Mouse (Mus musculus) kidney, embryonic 15.5 days (tissue): ENCODE measurements around the gene Rab1b. TPM values are rescaled to one million over a fixed set of nuclear protein-coding genes. Genes with fewer than 3 reads are reported as not detected.
A peak's percentile ranks its signal among the peaks of the same experiment; 100 is the strongest.

Experiments
- ATAC-seq: fragments of 200-750 bp; cut with Nextera tagmentation; replicated peaks from 2 replicates; pipeline ENCODE4 v1.8.0; 2017; ENCODE audit warnings: moderate TSS enrichment; ENCODE audit not compliant: low FRiP score
- H3K27ac ChIP-seq: fragments of 300-500 bp; sonication (generic); 2 replicates; pipeline ENCODE4 v1.5.1; 2015; ENCODE audit warnings: mild to moderate bottlenecking, inconsistent platforms
- H3K27me3 ChIP-seq: fragments of 300-500 bp; sonication (generic); 2 replicates; pipeline ENCODE4 v1.6.1; 2015; ENCODE audit warnings: inconsistent platforms
- H3K36me3 ChIP-seq: fragments of 300-500 bp; sonication (generic); 2 replicates; pipeline ENCODE4 v1.6.1; 2015; ENCODE audit warnings: inconsistent platforms
- H3K4me1 ChIP-seq: fragments of 300-500 bp; sonication (generic); 2 replicates; pipeline ENCODE4 v1.6.1; 2015; ENCODE audit warnings: inconsistent platforms
- H3K4me2 ChIP-seq: fragments of 300-500 bp; sonication (generic); 2 replicates; pipeline ENCODE4 v1.6.1; 2015; ENCODE audit warnings: moderate library complexity, mild to moderate bottlenecking, inconsistent platforms
- H3K4me3 ChIP-seq: fragments of 300-500 bp; sonication (generic); replicated peaks from 2 replicates; pipeline ENCODE4 v1.5.1; 2015; ENCODE audit warnings: mild to moderate bottlenecking, inconsistent platforms
- H3K9ac ChIP-seq: fragments of 300-500 bp; sonication (generic); 2 replicates; pipeline ENCODE4 v1.6.1; 2015; ENCODE audit warnings: mild to moderate bottlenecking, inconsistent platforms
- H3K9me3 ChIP-seq: fragments of 300-500 bp; sonication (generic); replicated peaks from 2 replicates; pipeline ENCODE4 v1.6.1; 2016; ENCODE audit warnings: inconsistent platforms
- WGBS: fragments of 180-500 bp; shearing (Covaris S2); methylation state at CpG from one replicate; pipeline ENCODE4 v1.1.7; 2015; ENCODE audit warnings: mixed read lengths; 5-methylcytosine and 5-hydroxymethylcytosine counted together
- polyA plus RNA-seq: library from polyadenylated mRNA; unstranded; fragments of >200 nt; fragmentation: Nextera tagmentation; extraction: Ambion mirVana; gene quantifications from 2 replicates; pipeline ENCODE4 v1.2.1, GENCODE M21; 2015

The Rab1b gene
- polyA plus RNA-seq, 1 experiment from 2014 or later = 290 TPM

DNA sequence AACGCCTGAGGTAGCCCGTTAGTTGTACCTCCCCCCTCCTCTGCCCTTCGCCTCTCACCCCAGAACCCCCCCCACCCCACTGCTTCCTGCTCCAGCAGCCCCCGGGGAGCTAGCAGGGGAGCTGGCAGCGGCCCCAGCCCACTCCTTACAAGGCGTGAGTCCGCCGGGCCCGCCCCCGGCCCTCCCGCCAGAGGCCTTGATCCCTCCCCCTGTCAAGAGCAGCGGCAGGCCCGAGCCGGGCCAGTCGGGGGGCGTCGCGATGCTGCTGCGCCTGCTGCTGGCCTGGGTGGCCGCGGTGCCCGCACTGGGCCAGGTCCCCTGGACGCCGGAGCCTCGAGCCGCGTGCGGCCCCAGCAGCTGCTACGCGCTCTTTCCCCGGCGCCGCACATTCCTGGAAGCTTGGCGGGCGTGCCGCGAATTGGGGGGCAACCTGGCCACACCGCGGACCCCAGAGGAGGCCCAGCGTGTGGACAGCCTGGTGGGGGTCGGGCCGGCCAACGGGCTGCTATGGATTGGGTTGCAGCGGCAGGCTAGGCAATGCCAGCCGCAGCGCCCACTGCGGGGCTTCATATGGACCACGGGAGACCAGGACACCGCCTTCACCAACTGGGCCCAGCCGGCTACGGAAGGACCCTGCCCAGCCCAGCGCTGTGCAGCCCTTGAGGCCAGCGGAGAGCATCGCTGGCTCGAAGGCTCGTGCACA is 38.9 kb downstream of the Rab1b start, which contains the start of gene Cd248:
Gene Cd248 (plus strand): TSS at position 212 of the 703 bp plus-strand sequence.
- peak within 1 kb of the TSS; percentile 64 for H3K9ac ChIP-seq
- peak within 1 kb of the TSS; percentile 84 for H3K4me2 ChIP-seq
- ATAC-seq = peak; percentile 41
- peaks cover 75% of the 10 kb centered on the region for H3K4me1 ChIP-seq
- peak within 1 kb of the TSS; percentile 93 for H3K27ac ChIP-seq
- peaks cover 49% of the 10 kb centered on the region for H3K27me3 ChIP-seq
- no peaks in the 10 kb centered on the region for H3K36me3 ChIP-seq
- WGBS = under 1% methylated on average over 51 of the region's 56 CpGs
- H3K4me3 ChIP-seq = peak within 1 kb of the TSS; percentile 55
- H3K9me3 ChIP-seq = no peaks in the 10 kb centered on the region

DNA sequence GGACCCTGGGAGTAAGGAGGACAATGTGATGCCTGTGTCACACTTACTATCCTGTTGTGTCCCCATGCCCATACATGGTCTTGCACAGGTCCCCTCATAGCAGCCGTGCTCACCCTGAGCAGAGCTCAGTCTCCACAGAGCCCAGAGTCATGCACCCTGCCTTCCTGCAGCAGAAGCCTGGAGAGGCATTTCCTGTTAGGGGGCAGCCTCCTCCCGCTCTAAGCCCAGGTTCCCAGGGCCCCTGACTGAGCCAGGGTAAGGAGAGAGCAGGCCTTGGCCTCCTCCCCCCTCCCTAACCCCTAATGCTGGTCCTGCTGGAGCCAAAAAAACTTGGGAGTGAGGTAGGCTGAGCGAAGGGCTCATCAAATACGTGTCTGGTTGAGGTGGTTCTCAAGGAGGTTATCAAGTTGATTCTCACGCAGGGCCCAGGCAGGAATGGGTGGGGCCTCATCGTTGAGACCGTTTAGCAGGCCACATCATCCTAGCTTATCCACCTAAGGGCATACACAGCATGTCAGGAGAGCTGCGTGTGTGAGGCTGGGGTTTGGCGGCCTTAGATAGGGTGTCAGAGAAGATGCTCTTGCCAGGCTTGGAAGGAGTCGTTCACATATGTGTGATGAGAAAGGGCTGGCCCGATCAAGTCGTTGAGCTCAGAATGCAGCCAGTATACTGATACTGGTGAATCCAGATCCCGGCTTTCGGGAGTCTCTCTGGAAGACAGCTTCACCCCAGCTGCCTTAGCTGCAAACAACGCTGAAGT is 39.7 kb downstream of the Rab1b start:
- peaks cover 67% of the 10 kb centered on the region for H3K4me1 ChIP-seq
- no peak for ATAC-seq
- peak overlapping the region; percentile 93 for H3K27ac ChIP-seq
- peaks cover 49% of the 10 kb centered on the region for H3K27me3 ChIP-seq
- H3K9me3 ChIP-seq = no peaks in the 10 kb centered on the region
- H3K4me3 ChIP-seq = peak overlapping the region; percentile 55
- H3K9ac ChIP-seq = peak overlapping the region; percentile 64; the same call in 1 of the 2 replicates
- H3K36me3 ChIP-seq = no peaks in the 10 kb centered on the region
- 5% methylated on average over 15 of the region's 15 CpGs for WGBS
- peak overlapping the region; percentile 84 for H3K4me2 ChIP-seq

GRCm38 (mm10) chr19:5065104-5065503 is 41.8 kb downstream of the Rab1b start:
- Histone ChIP-seq H3K27me3 (peaks cover 33% of the 10 kb centered on the region), H3K4me2 (no peak overlapping the region), H3K36me3 (no peaks in the 10 kb centered on the region), H3K9ac (no peak overlapping the region), H3K4me3 (no peak overlapping the region), H3K9me3 (no peaks in the 10 kb centered on the region), H3K4me1 (peaks cover 60% of the 10 kb centered on the region), H3K27ac (peak overlapping the region; percentile 41; the same call in 1 of the 2 replicates)
- WGBS = 59% methylated on average over 7 of the region's 7 CpGs
- no peak for ATAC-seq

DNA sequence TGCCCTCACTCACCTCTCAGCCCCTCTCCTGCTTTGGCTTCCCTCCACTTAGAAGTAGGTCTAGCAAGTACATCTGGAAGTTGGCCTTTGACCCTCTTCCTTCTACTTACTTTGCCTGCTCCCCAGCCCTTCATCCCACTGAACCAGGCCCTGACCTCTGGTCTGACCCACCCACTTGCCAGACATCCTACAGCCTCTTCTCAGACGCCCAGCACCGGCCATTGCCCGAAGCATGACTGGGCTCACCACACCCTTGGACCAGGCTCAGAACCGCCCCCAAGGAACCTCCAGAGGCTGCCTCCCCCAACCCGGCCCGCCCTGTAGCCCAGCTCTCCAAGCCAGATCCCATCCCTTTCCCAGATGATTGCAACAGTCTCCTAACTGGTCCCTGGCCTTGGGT is 44.4 kb downstream of the Rab1b start:
- peaks cover 60% of the 10 kb centered on the region for H3K4me1 ChIP-seq
- H3K9me3 ChIP-seq = no peaks in the 10 kb centered on the region
- H3K27me3 ChIP-seq = peaks cover 8% of the 10 kb centered on the region
- no peak overlapping the region for H3K4me2 ChIP-seq
- H3K36me3 ChIP-seq = no peaks in the 10 kb centered on the region
- no peak for ATAC-seq
- H3K4me3 ChIP-seq = no peak overlapping the region
- H3K27ac ChIP-seq = no peak overlapping the region
- WGBS = 65% methylated on average over 6 of the region's 6 CpGs
- no peak overlapping the region for H3K9ac ChIP-seq

GRCm38 (mm10) chr19:5062041-5062440 is 44.8 kb downstream of the Rab1b start:
- H3K27me3 ChIP-seq = peaks cover 3% of the 10 kb centered on the region
- ATAC-seq = no peak
- H3K4me1 ChIP-seq = peaks cover 57% of the 10 kb centered on the region
- 89% methylated on average over 5 of the region's 5 CpGs for WGBS
- H3K4me3 ChIP-seq = no peak overlapping the region
- H3K4me2 ChIP-seq = no peak overlapping the region
- no peak overlapping the region for H3K27ac ChIP-seq
- H3K9me3 ChIP-seq = no peaks in the 10 kb centered on the region
- no peak overlapping the region for H3K9ac ChIP-seq
- H3K36me3 ChIP-seq = no peaks in the 10 kb centered on the region

DNA sequence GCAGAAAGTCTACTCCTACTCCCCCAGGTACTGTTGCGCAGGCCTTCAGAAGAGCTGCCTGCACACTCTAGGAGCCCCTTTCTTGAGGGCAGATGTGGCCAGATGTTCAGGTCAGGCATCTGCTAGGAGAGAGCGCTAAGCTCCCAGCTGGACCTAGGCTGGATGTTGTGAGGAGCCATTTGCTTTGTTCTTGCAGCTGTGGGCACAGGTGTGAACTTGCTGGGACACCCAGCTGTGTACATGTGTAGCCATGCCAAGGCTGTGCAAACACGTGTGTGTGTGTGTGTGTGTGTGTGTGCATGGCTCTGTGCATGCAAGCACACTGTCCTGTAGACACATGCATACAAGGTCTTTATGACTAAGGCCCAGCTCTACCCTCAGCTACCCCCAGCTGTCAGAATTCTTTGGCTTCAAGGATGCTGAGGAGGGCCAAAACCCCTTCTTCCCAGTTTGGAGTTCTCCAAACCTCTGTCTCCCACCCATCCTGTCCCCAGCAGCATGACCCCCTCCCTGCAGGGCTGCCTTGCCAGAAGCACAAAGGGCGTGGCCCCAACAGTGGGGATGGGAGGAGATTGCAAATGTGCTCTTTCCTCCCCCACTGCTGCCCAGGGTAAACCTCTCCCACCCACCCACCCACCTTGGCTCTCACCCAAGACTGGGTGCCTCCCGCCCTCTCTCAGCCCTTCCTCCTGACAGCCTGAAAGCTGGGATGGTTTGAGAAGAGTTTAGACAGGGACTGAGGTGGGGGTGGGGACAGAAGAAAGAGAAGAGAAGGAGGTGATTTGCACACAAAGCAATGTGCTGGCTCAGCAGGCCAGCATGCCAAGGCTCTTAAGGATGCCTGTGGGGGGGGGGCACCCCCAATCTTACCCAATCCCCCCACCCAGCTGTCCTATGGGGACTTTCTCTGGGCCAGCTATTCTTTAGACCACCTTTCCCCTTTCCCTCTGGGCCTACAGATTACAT is 46.2 kb downstream of the Rab1b start:
- 0 out of 2 replicates have a peak overlapping the region, but pooled peaks have one; percentile 9 for H3K4me2 ChIP-seq
- no peaks in the 10 kb centered on the region for H3K27me3 ChIP-seq
- peaks cover 63% of the 10 kb centered on the region for H3K4me1 ChIP-seq
- no peak overlapping the region for H3K9ac ChIP-seq
- ATAC-seq = no peak
- no peaks in the 10 kb centered on the region for H3K36me3 ChIP-seq
- no peak overlapping the region for H3K4me3 ChIP-seq
- no peaks in the 10 kb centered on the region for H3K9me3 ChIP-seq
- peak overlapping the region; percentile 82 for H3K27ac ChIP-seq
- WGBS = 35% methylated on average over 5 of the region's 5 CpGs

GRCm38 (mm10) chr19:5058801-5059771 is 47.8 kb downstream of the Rab1b start:
- Histone ChIP-seq H3K4me3 (no peak overlapping the region), H3K36me3 (no peaks in the 10 kb centered on the region), H3K27ac (peak overlapping the region; percentile 82), H3K9ac (no peak overlapping the region), H3K27me3 (0 out of 2 replicates have a peak, but pooled peaks cover 8% of the 10 kb centered on the region), H3K4me1 (peaks cover 51% of the 10 kb centered on the region), H3K4me2 (peak overlapping the region; percentile 27), H3K9me3 (no peaks in the 10 kb centered on the region)
- peak; percentile 41 for ATAC-seq
- WGBS = 8% methylated on average over 10 of the region's 10 CpGs

GRCm38 (mm10) chr19:5057876-5058775 is 48.7 kb downstream of the Rab1b start:
- H3K9me3 ChIP-seq = no peaks in the 10 kb centered on the region
- H3K27me3 ChIP-seq = peaks cover 18% of the 10 kb centered on the region
- H3K36me3 ChIP-seq = no peaks in the 10 kb centered on the region
- H3K27ac ChIP-seq = peak overlapping the region; percentile 82
- H3K4me3 ChIP-seq = no peak overlapping the region
- ATAC-seq = no peak
- H3K9ac ChIP-seq = no peak overlapping the region
- H3K4me1 ChIP-seq = peaks cover 51% of the 10 kb centered on the region
- peak overlapping the region; percentile 27; the same call in 1 of the 2 replicates for H3K4me2 ChIP-seq
- WGBS = 24% methylated on average over 16 of the region's 16 CpGs

DNA sequence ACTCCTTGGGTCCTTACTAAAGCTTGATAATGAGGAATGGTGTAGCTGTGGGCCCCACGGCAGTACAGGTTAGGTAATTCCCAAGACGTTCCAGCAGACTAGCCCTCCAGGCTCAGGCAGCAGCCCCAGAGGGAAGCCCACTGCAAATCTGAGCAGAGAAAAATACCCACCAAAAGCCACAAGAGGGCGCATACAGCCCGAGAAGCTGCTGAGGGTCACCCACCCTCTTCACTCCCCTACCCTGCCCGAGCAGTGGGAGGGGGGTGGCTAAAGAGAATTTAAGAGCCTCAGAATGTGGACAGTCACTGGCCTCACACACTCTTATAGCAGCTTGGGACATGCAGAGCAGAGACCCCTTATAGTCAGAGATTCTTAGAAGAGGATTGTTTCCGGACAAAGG is 50.6 kb downstream of the Rab1b start:
- H3K27me3 ChIP-seq = peaks cover 37% of the 10 kb centered on the region
- H3K9me3 ChIP-seq = no peaks in the 10 kb centered on the region
- no peaks in the 10 kb centered on the region for H3K36me3 ChIP-seq
- 0 out of 2 replicates have a peak overlapping the region, but pooled peaks have one; percentile 37 for H3K27ac ChIP-seq
- no peak overlapping the region for H3K9ac ChIP-seq
- 10% methylated on average over 6 of the region's 6 CpGs for WGBS
- H3K4me3 ChIP-seq = 0 out of 2 replicates have a peak overlapping the region, but pooled peaks have one; percentile 1
- H3K4me1 ChIP-seq = peaks cover 65% of the 10 kb centered on the region
- ATAC-seq = no peak
- no peak overlapping the region for H3K4me2 ChIP-seq

DNA sequence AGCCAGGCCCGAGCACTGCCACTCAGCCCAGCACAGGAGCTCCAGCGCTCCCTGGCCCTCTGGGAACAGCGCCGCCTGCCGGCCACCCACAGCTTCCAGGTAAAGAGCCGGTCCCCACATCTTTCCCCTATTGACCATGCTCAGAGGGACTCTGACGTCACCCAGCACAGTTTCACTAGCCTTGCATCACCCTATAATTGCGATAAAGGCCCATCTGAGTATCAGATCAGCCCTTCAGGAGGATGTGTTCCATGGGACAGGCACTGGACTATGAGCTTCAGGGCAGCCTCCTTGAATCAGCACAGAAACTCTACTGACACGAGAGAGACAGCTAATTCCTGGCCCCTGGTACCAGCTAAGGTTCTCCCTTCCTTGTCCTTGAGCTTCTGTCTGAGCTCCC is 53.0 kb downstream of the Rab1b start:
- 21% methylated on average over 9 of the region's 9 CpGs for whole genome bisulfite sequencing
- Histone ChIP-seq H3K9ac (no peak overlapping the region), H3K36me3 (peaks cover 11% of the 10 kb centered on the region), H3K9me3 (no peaks in the 10 kb centered on the region), H3K4me3 (no peak overlapping the region), H3K4me1 (peaks cover 57% of the 10 kb centered on the region), H3K27me3 (peaks cover 43% of the 10 kb centered on the region), H3K27ac (no peak overlapping the region), H3K4me2 (no peak overlapping the region)
- ATAC-seq = no peak
